Mouse (Mus musculus) C2C12 (cell line): ENCODE measurements at regions not wholly inside any gene's neighbourhood (a gene's known extent, or its start where the extent isn't known, plus 50 kb on each side); places are given as distances from the start of the nearest gene placed in this dataset.

Experiments used
- H3K27me3 ChIP-seq: one replicate; pipeline ENCODE4 v1.6.1; 2011; ENCODE audit not compliant: control insufficient read depth, insufficient read depth, insufficient read length
- H3K36me3 ChIP-seq: one replicate; pipeline ENCODE4 v1.6.1; 2011; ENCODE audit not compliant: control insufficient read depth, insufficient read depth
- H3K4me3 ChIP-seq: one replicate; pipeline ENCODE4 v1.5.1; 2011; ENCODE audit warnings: mild to moderate bottlenecking, control low read depth; ENCODE audit not compliant: poor library complexity, insufficient read depth, severe bottlenecking
- H3K79me2 ChIP-seq: one replicate; pipeline ENCODE4 v1.6.1; 2011; ENCODE audit not compliant: control insufficient read depth, insufficient read depth
- H3K79me3 ChIP-seq: one replicate; pipeline ENCODE4 v1.6.1; 2011; ENCODE audit warnings: low read depth, control low read depth
- H3ac ChIP-seq: one replicate; pipeline ENCODE3; 2011; ENCODE audit warnings: low read depth; ENCODE audit not compliant: control insufficient read depth, insufficient read length
- CEBPB ChIP-seq: IDR thresholded peaks from one replicate; pipeline ENCODE4 v1.6.1; 2011; ENCODE audit warnings: low read depth, mild to moderate bottlenecking, control low read depth, moderate library complexity
- CTCF ChIP-seq: IDR thresholded peaks from one replicate; pipeline ENCODE4 v1.5.1; 2011; ENCODE audit not compliant: control insufficient read depth, insufficient read depth, insufficient read length
- FOSL1 ChIP-seq: IDR thresholded peaks from one replicate; pipeline ENCODE4 v1.8.0; 2011; ENCODE audit warnings: mild to moderate bottlenecking, low read length; ENCODE audit not compliant: poor library complexity, insufficient read depth, severe bottlenecking
- MAX ChIP-seq: IDR thresholded peaks from one replicate; pipeline ENCODE4 v1.6.1; 2011; ENCODE audit warnings: mild to moderate bottlenecking, control low read depth
- MYOD1 ChIP-seq: IDR thresholded peaks from one replicate; pipeline ENCODE4 v1.6.1; 2011; ENCODE audit warnings: low read depth; ENCODE audit not compliant: control insufficient read depth, insufficient read length
- MYOG ChIP-seq: IDR thresholded peaks from one replicate; pipeline ENCODE4 v1.6.1; 2011; ENCODE audit not compliant: control insufficient read depth, insufficient read length; ENCODE audit errors: extremely low read depth
- USF1 ChIP-seq: IDR thresholded peaks from one replicate; pipeline ENCODE4 v1.6.1; 2011; ENCODE audit warnings: low read depth, mild to moderate bottlenecking, control low read depth, moderate library complexity

DNA sequence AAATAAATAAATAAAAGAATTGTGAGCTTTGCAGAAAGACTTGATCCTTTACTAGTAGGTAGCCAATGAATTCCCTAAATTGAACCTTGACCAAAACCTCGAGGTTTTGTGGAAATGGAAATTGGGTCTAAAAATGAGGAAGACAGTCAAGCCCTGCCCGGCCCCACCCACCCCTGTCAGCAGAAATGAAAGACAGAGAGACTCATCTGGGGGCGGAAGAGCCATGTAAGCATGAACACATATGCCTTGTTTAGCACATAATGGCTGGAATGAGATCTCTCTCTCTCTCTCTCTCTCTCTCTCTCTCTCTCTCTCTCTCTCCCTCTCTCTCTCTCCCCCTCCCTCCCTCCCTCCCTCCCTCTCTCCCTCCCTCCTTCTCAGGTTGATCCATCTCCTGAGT lies 1451.3 kb upstream of the Gm6569 start:
- H3ac ChIP-seq = no peak overlapping the region
- no peak overlapping the region for H3K4me3 ChIP-seq
- no peaks in the 10 kb centered on the region for H3K36me3 ChIP-seq
- no peaks in the 10 kb centered on the region for H3K79me3 ChIP-seq
- no peaks in the 10 kb centered on the region for H3K79me2 ChIP-seq
- TF ChIP-seq USF1 (no peak), MYOG (no peak), CTCF (no peak), MYOD1 (no peak), MAX (no peak), CEBPB (no peak), FOSL1 (no peak)
- H3K27me3 ChIP-seq = no peaks in the 10 kb centered on the region

GRCm38 (mm10) chr15:72383470-72383869 lies 1450.9 kb upstream of the Gm6569 start:
- Histone ChIP-seq H3K27me3 (no peaks in the 10 kb centered on the region), H3K79me2 (no peaks in the 10 kb centered on the region), H3ac (no peak overlapping the region), H3K79me3 (no peaks in the 10 kb centered on the region), H3K4me3 (no peak overlapping the region), H3K36me3 (no peaks in the 10 kb centered on the region)
- no peak for TF ChIP-seq MYOG
- no peak for TF ChIP-seq USF1
- TF ChIP-seq CTCF = no peak

GRCm38 (mm10) chr15:72393226-72393625 lies 1441.1 kb upstream of the Gm6569 start:
- H3K79me3 ChIP-seq = no peaks in the 10 kb centered on the region
- no peaks in the 10 kb centered on the region for H3K27me3 ChIP-seq
- H3K4me3 ChIP-seq = no peak overlapping the region
- H3K79me2 ChIP-seq = no peaks in the 10 kb centered on the region
- no peaks in the 10 kb centered on the region for H3K36me3 ChIP-seq
- H3ac ChIP-seq = no peak overlapping the region
- TF ChIP-seq USF1 (no peak), MAX (no peak), CTCF (no peak), FOSL1 (no peak), MYOD1 (no peak), MYOG (no peak), CEBPB (no peak)

- TF ChIP-seq USF1 = no peak
- no peak for TF ChIP-seq CEBPB
- no peak for TF ChIP-seq MYOG
- no peak for TF ChIP-seq MAX
- TF ChIP-seq FOSL1 = no peak
- TF ChIP-seq CTCF = no peak
- TF ChIP-seq MYOD1 = no peak
- Histone ChIP-seq H3ac (no peak overlapping the region), H3K4me3 (no peak overlapping the region), H3K27me3 (no peaks in the 10 kb centered on the region), H3K36me3 (no peaks in the 10 kb centered on the region), H3K79me3 (no peaks in the 10 kb centered on the region), H3K79me2 (no peaks in the 10 kb centered on the region)
These were observed 1422.4 kb upstream of the Gm6569 start for GRCm38 (mm10) chr15:72411956-72412355.
